Mouse (Mus musculus): ENCODE measurements around the gene Tex29. TPM values are rescaled to one million over a fixed set of nuclear protein-coding genes. Genes with fewer than 3 reads are reported as not detected.

Tex29 gene
- polyA plus RNA-seq, 1 experiment from 2014 or later, result not detected

GRCm38 (mm10) chr8:11822550-11823060 is 17.7 kb upstream of the Tex29 start:
- Histone ChIP-seq H3K4me1 (ENCODE audit: control insufficient read depth, insufficient read depth, low read length) (no peaks in the 10 kb centered on the region; the same call in 1 of the 2 replicates), H3K9me3 (replicated peaks; ENCODE audit: control insufficient read depth, low read length) (no peaks in the 10 kb centered on the region), H3K36me3 (ENCODE audit: control insufficient read depth, insufficient read depth, low read length) (peaks cover 91% of the 10 kb centered on the region), H3K4me3 (ENCODE audit: low read depth, low read length) (no peak overlapping the region), H3K27me3 (replicated peaks; ENCODE audit: control insufficient read depth, insufficient read depth, low read length) (no peaks in the 10 kb centered on the region), H3K27ac (ENCODE audit: low read depth, low read length) (no peak overlapping the region), H3K4me2 (ENCODE audit: low read length) (no peak overlapping the region), H3K9ac (ENCODE audit: low read length) (no peak overlapping the region)
- WGBS, result 88% methylated on average over 9 of the region's 9 CpGs
- no peak for DNase-seq (ENCODE audit: low spot score)
- ATAC-seq, result no peak

- Histone ChIP-seq H3K4me3 (ENCODE audit: low read depth, low read length) (no peak overlapping the region), H3K27me3 (replicated peaks; ENCODE audit: control insufficient read depth, insufficient read depth, low read length) (no peaks in the 10 kb centered on the region), H3K9me3 (replicated peaks; ENCODE audit: control insufficient read depth, low read length) (no peaks in the 10 kb centered on the region), H3K9ac (ENCODE audit: low read length) (no peak overlapping the region), H3K4me1 (ENCODE audit: control insufficient read depth, insufficient read depth, low read length) (peaks cover 12% of the 10 kb centered on the region), H3K36me3 (ENCODE audit: control insufficient read depth, insufficient read depth, low read length) (peaks cover 80% of the 10 kb centered on the region), H3K4me2 (ENCODE audit: low read length) (no peak overlapping the region), H3K27ac (ENCODE audit: low read depth, low read length) (no peak overlapping the region)
- 82% methylated on average over 3 of the region's 3 CpGs for WGBS
- DNase-seq (ENCODE audit: low spot score) (no peak), ATAC-seq (no peak)
Measured at GRCm38 (mm10) chr8:11825756-11826155, 14.5 kb upstream of the Tex29 start.

- Histone ChIP-seq H3K4me1 (ENCODE audit: control insufficient read depth, insufficient read depth, low read length) (peaks cover 14% of the 10 kb centered on the region), H3K9me3 (replicated peaks; ENCODE audit: control insufficient read depth, low read length) (no peaks in the 10 kb centered on the region), H3K9ac (ENCODE audit: low read length) (no peak overlapping the region), H3K36me3 (ENCODE audit: control insufficient read depth, insufficient read depth, low read length) (peaks cover 76% of the 10 kb centered on the region), H3K4me2 (ENCODE audit: low read length) (no peak overlapping the region), H3K27ac (ENCODE audit: low read depth, low read length) (no peak overlapping the region), H3K27me3 (replicated peaks; ENCODE audit: control insufficient read depth, insufficient read depth, low read length) (no peaks in the 10 kb centered on the region), H3K4me3 (ENCODE audit: low read depth, low read length) (no peak overlapping the region)
- WGBS, result 53% methylated on average over 3 of the region's 3 CpGs
- DNase-seq (ENCODE audit: low spot score), result peak; percentile 30
- ATAC-seq, result no peak
Measured at GRCm38 (mm10) chr8:11827312-11827711, 13.0 kb upstream of the Tex29 start.

- ATAC-seq, result peak; percentile 78
- no peak overlapping the region for H3K4me2 ChIP-seq (ENCODE audit: low read length)
- peaks cover 14% of the 10 kb centered on the region for H3K4me1 ChIP-seq (ENCODE audit: control insufficient read depth, insufficient read depth, low read length)
- H3K27me3 ChIP-seq (replicated peaks; ENCODE audit: control insufficient read depth, insufficient read depth, low read length), result no peaks in the 10 kb centered on the region
- peaks cover 77% of the 10 kb centered on the region for H3K36me3 ChIP-seq (ENCODE audit: control insufficient read depth, insufficient read depth, low read length)
- H3K9me3 ChIP-seq (replicated peaks; ENCODE audit: control insufficient read depth, low read length), result no peaks in the 10 kb centered on the region
- H3K27ac ChIP-seq (ENCODE audit: low read depth, low read length), result peak overlapping the region; percentile 77
- peak overlapping the region; percentile 17; the same call in 1 of the 2 replicates for H3K9ac ChIP-seq (ENCODE audit: low read length)
- H3K4me3 ChIP-seq (ENCODE audit: low read depth, low read length), result no peak overlapping the region
- WGBS, result 52% methylated on average over 16 of the region's 16 CpGs
- DNase-seq (ENCODE audit: low spot score), result peak; percentile 54
Measured at GRCm38 (mm10) chr8:11830214-11831046, 9.8 kb upstream of the Tex29 start.

- Histone ChIP-seq H3K36me3 (ENCODE audit: control insufficient read depth, insufficient read depth, low read length) (peaks cover 77% of the 10 kb centered on the region), H3K27ac (ENCODE audit: low read depth, low read length) (peak overlapping the region; percentile 77; the same call in 1 of the 2 replicates), H3K4me2 (ENCODE audit: low read length) (no peak overlapping the region), H3K4me1 (ENCODE audit: control insufficient read depth, insufficient read depth, low read length) (peaks cover 14% of the 10 kb centered on the region), H3K4me3 (ENCODE audit: low read depth, low read length) (no peak overlapping the region), H3K9ac (ENCODE audit: low read length) (no peak overlapping the region; the same call in 1 of the 2 replicates), H3K27me3 (replicated peaks; ENCODE audit: control insufficient read depth, insufficient read depth, low read length) (no peaks in the 10 kb centered on the region), H3K9me3 (replicated peaks; ENCODE audit: control insufficient read depth, low read length) (no peaks in the 10 kb centered on the region)
- 91% methylated on average over 10 of the region's 10 CpGs for WGBS
- ATAC-seq, result no peak
- DNase-seq (ENCODE audit: low spot score), result no peak
Measured at GRCm38 (mm10) chr8:11831174-11831573, 9.1 kb upstream of the Tex29 start.

GRCm38 (mm10) chr8:11831939-11832338 is 8.3 kb upstream of the Tex29 start:
- Histone ChIP-seq H3K27me3 (replicated peaks; ENCODE audit: control insufficient read depth, insufficient read depth, low read length) (no peaks in the 10 kb centered on the region), H3K9ac (ENCODE audit: low read length) (no peak overlapping the region), H3K9me3 (replicated peaks; ENCODE audit: control insufficient read depth, low read length) (no peaks in the 10 kb centered on the region), H3K4me3 (ENCODE audit: low read depth, low read length) (no peak overlapping the region), H3K27ac (ENCODE audit: low read depth, low read length) (no peak overlapping the region), H3K4me2 (ENCODE audit: low read length) (no peak overlapping the region), H3K36me3 (ENCODE audit: control insufficient read depth, insufficient read depth, low read length) (peaks cover 71% of the 10 kb centered on the region), H3K4me1 (ENCODE audit: control insufficient read depth, insufficient read depth, low read length) (peaks cover 14% of the 10 kb centered on the region)
- 91% methylated on average over 5 of the region's 5 CpGs for WGBS
- DNase-seq (ENCODE audit: low spot score), result no peak
- no peak for ATAC-seq

- no peak overlapping the region for H3K4me2 ChIP-seq (ENCODE audit: low read length)
- ATAC-seq (no peak), DNase-seq (ENCODE audit: low spot score) (no peak)
- H3K9me3 ChIP-seq (replicated peaks; ENCODE audit: control insufficient read depth, low read length), result no peaks in the 10 kb centered on the region
- no peak overlapping the region for H3K27ac ChIP-seq (ENCODE audit: low read depth, low read length)
- 91% methylated on average over 4 of the region's 4 CpGs for WGBS
- H3K4me1 ChIP-seq (ENCODE audit: control insufficient read depth, insufficient read depth, low read length), result peaks cover 14% of the 10 kb centered on the region
- peaks cover 61% of the 10 kb centered on the region for H3K36me3 ChIP-seq (ENCODE audit: control insufficient read depth, insufficient read depth, low read length)
- no peak overlapping the region for H3K9ac ChIP-seq (ENCODE audit: low read length)
- H3K27me3 ChIP-seq (replicated peaks; ENCODE audit: control insufficient read depth, insufficient read depth, low read length), result no peaks in the 10 kb centered on the region
- no peak overlapping the region for H3K4me3 ChIP-seq (ENCODE audit: low read depth, low read length)
Measured at GRCm38 (mm10) chr8:11833157-11833556, 7.1 kb upstream of the Tex29 start.

- ATAC-seq (no peak), DNase-seq (ENCODE audit: low spot score) (no peak)
- 95% methylated on average over 5 of the region's 5 CpGs for WGBS
- Histone ChIP-seq H3K4me3 (ENCODE audit: low read depth, low read length) (no peak overlapping the region), H3K36me3 (ENCODE audit: control insufficient read depth, insufficient read depth, low read length) (peaks cover 52% of the 10 kb centered on the region), H3K27ac (ENCODE audit: low read depth, low read length) (no peak overlapping the region), H3K4me2 (ENCODE audit: low read length) (no peak overlapping the region), H3K27me3 (replicated peaks; ENCODE audit: control insufficient read depth, insufficient read depth, low read length) (no peaks in the 10 kb centered on the region), H3K9ac (ENCODE audit: low read length) (no peak overlapping the region), H3K9me3 (replicated peaks; ENCODE audit: control insufficient read depth, low read length) (no peaks in the 10 kb centered on the region), H3K4me1 (ENCODE audit: control insufficient read depth, insufficient read depth, low read length) (peaks cover 14% of the 10 kb centered on the region)
Measured at GRCm38 (mm10) chr8:11834200-11834599, 6.1 kb upstream of the Tex29 start.

GRCm38 (mm10) chr8:11834691-11835090 is 5.6 kb upstream of the Tex29 start:
- no peaks in the 10 kb centered on the region for H3K27me3 ChIP-seq (replicated peaks; ENCODE audit: control insufficient read depth, insufficient read depth, low read length)
- no peaks in the 10 kb centered on the region for H3K9me3 ChIP-seq (replicated peaks; ENCODE audit: control insufficient read depth, low read length)
- no peak for DNase-seq (ENCODE audit: low spot score)
- WGBS, result 88% methylated on average over 16 of the region's 16 CpGs
- H3K4me1 ChIP-seq (ENCODE audit: control insufficient read depth, insufficient read depth, low read length), result peaks cover 12% of the 10 kb centered on the region
- no peak overlapping the region for H3K27ac ChIP-seq (ENCODE audit: low read depth, low read length)
- no peak overlapping the region for H3K9ac ChIP-seq (ENCODE audit: low read length)
- no peak overlapping the region for H3K4me2 ChIP-seq (ENCODE audit: low read length)
- no peak overlapping the region for H3K4me3 ChIP-seq (ENCODE audit: low read depth, low read length)
- peaks cover 48% of the 10 kb centered on the region for H3K36me3 ChIP-seq (ENCODE audit: control insufficient read depth, insufficient read depth, low read length)
- no peak for ATAC-seq
